Mouse (Mus musculus): ENCODE measurements at regions not wholly inside any gene's neighbourhood (a gene's known extent, or its start where the extent isn't known, plus 50 kb on each side); places are given as distances from the start of the nearest gene placed in this dataset.

DNA sequence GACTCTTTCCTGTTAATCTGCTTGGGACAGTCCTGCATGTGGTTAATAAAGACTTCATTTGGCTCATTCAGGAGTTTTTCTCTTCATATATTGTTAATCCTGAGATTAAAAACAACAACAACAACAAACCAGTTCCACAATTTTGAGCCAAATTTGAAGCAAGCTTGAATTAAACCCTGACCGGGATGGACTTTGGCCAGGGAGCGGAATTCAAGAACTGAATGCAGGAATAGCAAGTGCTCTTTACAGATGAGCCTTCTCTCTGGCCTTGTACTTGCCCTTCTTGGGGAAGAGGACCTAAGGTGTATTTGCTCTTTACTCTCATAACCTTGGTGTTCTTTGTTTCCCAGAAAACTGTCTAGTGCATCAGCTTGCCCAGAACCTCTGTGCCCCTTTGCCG, 161.6 kb downstream of the 9530068E07Rik start:
- H3K9ac ChIP-seq, result no peak overlapping the region
- H3K36me3 ChIP-seq, result no peaks in the 10 kb centered on the region
- H3K9me3 ChIP-seq, result no peaks in the 10 kb centered on the region
- no peak overlapping the region for H3K27ac ChIP-seq
- 94% methylated on average over 3 of the region's 3 CpGs for WGBS
- ATAC-seq (ENCODE audit: low FRiP score, low read depth), result no peak
- no peak overlapping the region for H3K4me3 ChIP-seq
- peaks cover 5% of the 10 kb centered on the region for H3K4me1 ChIP-seq
- no peaks in the 10 kb centered on the region for H3K27me3 ChIP-seq (replicated peaks)
- no peak overlapping the region for H3K4me2 ChIP-seq (replicated peaks)

DNA sequence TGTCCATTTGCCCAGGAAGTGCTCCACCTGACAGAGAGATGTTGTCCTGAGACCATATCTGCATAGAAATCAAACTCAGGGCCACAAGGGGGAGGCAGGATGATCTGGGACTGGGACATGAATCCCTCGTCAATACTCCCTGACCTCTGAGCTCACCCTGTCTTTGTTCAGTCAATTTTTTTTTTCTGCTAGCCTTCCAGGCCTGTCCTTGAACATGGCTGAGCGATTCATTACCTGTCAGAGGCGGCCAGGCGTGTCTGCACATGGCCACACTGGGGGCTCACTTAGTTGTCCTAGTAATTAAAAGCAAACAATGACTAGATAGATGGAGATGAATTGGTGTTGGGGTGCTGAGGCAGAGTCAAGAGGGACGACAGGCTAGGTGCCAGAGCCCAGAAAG, 162.6 kb downstream of the 9530068E07Rik start:
- Histone ChIP-seq H3K36me3 (no peaks in the 10 kb centered on the region), H3K9me3 (no peaks in the 10 kb centered on the region), H3K4me1 (peaks cover 5% of the 10 kb centered on the region), H3K27ac (no peak overlapping the region), H3K9ac (no peak overlapping the region), H3K4me3 (no peak overlapping the region), H3K27me3 (replicated peaks) (no peaks in the 10 kb centered on the region), H3K4me2 (replicated peaks) (no peak overlapping the region)
- WGBS, result 60% methylated on average over 5 of the region's 5 CpGs
- no peak for ATAC-seq (ENCODE audit: low FRiP score, low read depth)

DNA sequence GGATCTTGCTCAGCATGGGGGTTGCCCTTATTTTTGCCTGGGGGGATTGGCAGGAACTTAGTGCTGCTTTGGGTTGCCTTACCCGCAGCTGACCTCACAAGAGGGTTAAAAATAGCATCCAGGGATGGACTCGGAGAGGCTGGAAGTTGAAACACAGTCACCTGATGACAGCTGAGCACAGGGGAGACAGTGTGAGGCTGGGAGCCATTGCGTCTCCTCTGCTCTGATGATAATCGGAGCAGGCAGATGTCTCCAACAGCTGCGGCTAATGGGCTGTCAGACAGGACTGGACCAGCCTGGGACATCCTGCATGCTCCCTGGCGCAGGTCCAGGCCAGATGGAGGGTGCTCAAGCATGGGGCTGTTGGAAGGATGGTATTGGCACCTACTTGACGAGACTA, 165.1 kb downstream of the 9530068E07Rik start:
- no peak overlapping the region for H3K27ac ChIP-seq
- no peak overlapping the region for H3K4me3 ChIP-seq
- H3K27me3 ChIP-seq (replicated peaks), result no peaks in the 10 kb centered on the region
- no peak for ATAC-seq (ENCODE audit: low FRiP score, low read depth)
- no peaks in the 10 kb centered on the region for H3K9me3 ChIP-seq
- peaks cover 14% of the 10 kb centered on the region for H3K4me1 ChIP-seq
- no peaks in the 10 kb centered on the region for H3K36me3 ChIP-seq
- no peak overlapping the region for H3K9ac ChIP-seq
- 57% methylated on average over 7 of the region's 7 CpGs for WGBS
- H3K4me2 ChIP-seq (replicated peaks), result no peak overlapping the region

GRCm38 (mm10) chr11:52565457-52565856, 169.2 kb downstream of the 9530068E07Rik start:
- H3K9me3 ChIP-seq, result no peaks in the 10 kb centered on the region
- H3K9ac ChIP-seq, result no peak overlapping the region
- no peaks in the 10 kb centered on the region for H3K27me3 ChIP-seq (replicated peaks)
- WGBS, result 6% methylated on average over 1 of the region's 1 CpGs
- H3K27ac ChIP-seq, result no peak overlapping the region
- ATAC-seq (ENCODE audit: low FRiP score, low read depth), result no peak
- no peak overlapping the region for H3K4me3 ChIP-seq
- no peaks in the 10 kb centered on the region for H3K36me3 ChIP-seq
- peaks cover 15% of the 10 kb centered on the region for H3K4me1 ChIP-seq
- no peak overlapping the region for H3K4me2 ChIP-seq (replicated peaks)

GRCm38 (mm10) chr11:52566026-52566425, 169.8 kb downstream of the 9530068E07Rik start:
- Histone ChIP-seq H3K9ac (no peak overlapping the region), H3K36me3 (no peaks in the 10 kb centered on the region), H3K4me3 (no peak overlapping the region), H3K4me2 (replicated peaks) (no peak overlapping the region), H3K4me1 (peaks cover 15% of the 10 kb centered on the region), H3K27me3 (replicated peaks) (no peaks in the 10 kb centered on the region), H3K9me3 (no peaks in the 10 kb centered on the region), H3K27ac (no peak overlapping the region)
- no peak for ATAC-seq (ENCODE audit: low FRiP score, low read depth)
- 56% methylated on average over 9 of the region's 9 CpGs for WGBS

DNA sequence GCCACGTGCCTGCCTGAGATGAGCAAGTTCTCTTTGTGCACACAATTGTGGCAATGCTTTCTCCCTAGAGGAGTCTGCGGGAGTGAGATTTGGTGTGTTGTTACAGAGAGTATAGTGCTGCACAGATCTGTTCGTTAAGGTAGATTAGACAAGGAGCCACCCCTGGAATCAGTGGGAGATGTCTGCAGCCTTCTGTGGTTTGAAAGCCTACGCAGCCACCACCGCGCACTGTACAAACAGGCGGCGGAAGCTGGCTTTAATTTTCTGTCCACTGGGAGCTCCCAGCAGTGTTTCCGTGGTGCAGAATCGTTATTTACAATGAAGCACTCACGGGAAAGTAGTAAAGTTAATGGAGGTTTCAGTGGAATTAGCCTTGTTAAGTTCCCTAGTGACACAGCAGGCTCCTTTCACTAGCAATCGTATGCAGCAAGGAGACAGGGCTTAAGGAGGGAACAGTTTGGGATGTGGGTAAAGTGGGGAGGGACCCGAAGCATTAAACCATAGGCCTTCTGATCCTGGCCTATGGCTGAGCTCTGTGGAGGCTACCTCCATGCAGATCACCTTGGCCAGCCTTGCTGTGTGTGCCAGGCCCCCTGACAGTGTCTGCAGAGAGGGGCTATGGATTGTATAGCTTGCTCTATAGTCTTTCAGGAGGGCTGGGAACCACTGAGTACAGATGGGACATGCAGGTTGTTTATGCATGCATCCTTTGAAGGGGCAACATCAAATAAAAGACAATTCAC, 171.9 kb downstream of the 9530068E07Rik start:
- H3K9ac ChIP-seq, result no peak overlapping the region
- no peak overlapping the region for H3K4me3 ChIP-seq
- no peak overlapping the region for H3K27ac ChIP-seq
- 0 out of 2 replicates have a peak, but pooled peaks cover 10% of the 10 kb centered on the region for H3K4me1 ChIP-seq
- WGBS, result 42% methylated on average over 13 of the region's 13 CpGs
- no peak for ATAC-seq (ENCODE audit: low FRiP score, low read depth)
- H3K36me3 ChIP-seq, result no peaks in the 10 kb centered on the region
- H3K4me2 ChIP-seq (replicated peaks), result no peak overlapping the region
- no peaks in the 10 kb centered on the region for H3K9me3 ChIP-seq
- H3K27me3 ChIP-seq (replicated peaks), result no peaks in the 10 kb centered on the region

- 54% methylated on average over 1 of the region's 1 CpGs for WGBS
These were observed 172.6 kb downstream of the 9530068E07Rik start for GRCm38 (mm10) chr11:52568794-52569193.

GRCm38 (mm10) chr11:52569759-52570158, 173.5 kb downstream of the 9530068E07Rik start:
- Histone ChIP-seq H3K36me3 (no peaks in the 10 kb centered on the region), H3K4me2 (replicated peaks) (no peak overlapping the region), H3K4me3 (no peak overlapping the region), H3K9me3 (no peaks in the 10 kb centered on the region), H3K27me3 (replicated peaks) (no peaks in the 10 kb centered on the region), H3K9ac (no peak overlapping the region), H3K4me1 (0 out of 2 replicates have a peak, but pooled peaks cover 10% of the 10 kb centered on the region), H3K27ac (no peak overlapping the region)
- no peak for ATAC-seq (ENCODE audit: low FRiP score, low read depth)
- 70% methylated on average over 10 of the region's 10 CpGs for WGBS

More at GRCm38 (mm10) chr11:52568794-52569193, 172.6 kb downstream of the 9530068E07Rik start:
- H3K36me3 ChIP-seq, result no peaks in the 10 kb centered on the region
- no peak for ATAC-seq (ENCODE audit: low FRiP score, low read depth)
- no peak overlapping the region for H3K9ac ChIP-seq
- 0 out of 2 replicates have a peak, but pooled peaks cover 10% of the 10 kb centered on the region for H3K4me1 ChIP-seq
- no peaks in the 10 kb centered on the region for H3K9me3 ChIP-seq
- no peaks in the 10 kb centered on the region for H3K27me3 ChIP-seq (replicated peaks)
- no peak overlapping the region for H3K4me2 ChIP-seq (replicated peaks)
- no peak overlapping the region for H3K27ac ChIP-seq
- H3K4me3 ChIP-seq, result no peak overlapping the region

GRCm38 (mm10) chr11:52578471-52578870, 182.2 kb downstream of the 9530068E07Rik start:
- Histone ChIP-seq H3K4me2 (replicated peaks) (no peak overlapping the region), H3K4me3 (no peak overlapping the region), H3K4me1 (no peaks in the 10 kb centered on the region), H3K27me3 (replicated peaks) (no peaks in the 10 kb centered on the region), H3K9ac (no peak overlapping the region), H3K9me3 (no peaks in the 10 kb centered on the region), H3K36me3 (no peaks in the 10 kb centered on the region), H3K27ac (no peak overlapping the region)
- 39% methylated on average over 9 of the region's 9 CpGs for WGBS
- no peak for ATAC-seq (ENCODE audit: low FRiP score, low read depth)

DNA sequence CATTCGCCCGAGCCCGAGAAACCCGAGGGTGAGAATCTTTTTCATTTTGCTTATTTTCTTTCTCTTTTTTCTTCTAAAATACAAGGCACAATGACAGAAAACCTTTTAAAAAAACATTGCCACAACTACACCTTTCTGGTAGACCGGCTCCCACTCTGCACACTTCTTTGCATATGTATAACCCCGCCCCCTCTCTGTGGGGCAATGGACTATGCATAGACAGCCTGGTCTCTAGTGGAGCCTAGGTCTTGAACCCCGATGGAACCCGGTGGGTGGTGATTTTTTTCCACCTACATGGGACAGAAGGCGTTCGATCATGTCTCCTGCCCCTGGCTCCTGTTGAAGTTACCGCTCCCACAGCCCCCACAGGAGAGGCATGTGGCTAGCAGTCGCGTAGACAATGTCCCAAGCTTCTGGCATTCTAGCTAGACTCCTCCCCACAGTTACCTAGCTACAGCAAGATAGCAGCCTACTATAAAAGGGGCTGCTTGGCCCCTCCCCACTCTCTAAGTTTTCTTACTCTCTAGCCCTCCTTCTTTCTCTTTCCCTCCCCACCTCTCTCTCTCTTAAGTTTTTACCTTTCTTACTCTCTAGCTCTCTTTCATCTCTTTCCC, 183.6 kb downstream of the 9530068E07Rik start:
- H3K36me3 ChIP-seq, result no peaks in the 10 kb centered on the region
- no peak overlapping the region for H3K4me3 ChIP-seq
- no peaks in the 10 kb centered on the region for H3K27me3 ChIP-seq (replicated peaks)
- no peak overlapping the region for H3K4me2 ChIP-seq (replicated peaks)
- H3K9ac ChIP-seq, result no peak overlapping the region
- ATAC-seq (ENCODE audit: low FRiP score, low read depth), result no peak
- no peaks in the 10 kb centered on the region for H3K4me1 ChIP-seq
- 64% methylated on average over 13 of the region's 13 CpGs for WGBS
- no peaks in the 10 kb centered on the region for H3K9me3 ChIP-seq
- H3K27ac ChIP-seq, result no peak overlapping the region

DNA sequence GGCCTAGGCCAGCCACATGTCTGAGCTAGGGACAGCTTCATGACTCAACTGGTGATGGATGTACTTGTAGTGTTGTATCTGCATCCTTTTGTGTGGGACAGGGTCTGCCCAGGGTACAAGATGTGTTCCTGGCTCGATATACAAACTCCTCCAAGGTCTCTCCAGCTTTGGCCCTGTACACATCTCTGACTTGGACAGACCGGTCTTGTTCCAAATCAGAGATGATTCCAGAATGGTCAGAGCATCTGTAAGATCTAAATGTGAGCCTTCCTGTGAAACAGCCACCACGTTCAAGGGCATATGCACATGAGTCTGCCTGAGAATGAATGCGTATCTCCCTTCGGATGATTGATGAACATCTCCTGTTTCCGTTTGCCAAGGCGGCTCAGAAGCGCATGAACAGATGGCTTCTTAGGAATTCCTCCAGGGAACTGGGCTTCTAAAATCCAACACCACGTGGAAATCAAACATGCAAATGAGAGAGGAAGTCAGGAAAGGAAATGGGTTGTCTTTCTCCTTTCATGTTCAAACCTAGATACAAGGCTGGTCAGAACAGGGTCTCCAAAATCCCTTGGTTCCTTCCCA, 172.7 kb upstream of the Fstl4 start:
- Histone ChIP-seq H3K9me3 (0 out of 2 replicates have a peak, but pooled peaks cover 4% of the 10 kb centered on the region), H3K27me3 (replicated peaks) (no peaks in the 10 kb centered on the region), H3K36me3 (no peaks in the 10 kb centered on the region), H3K4me3 (no peak overlapping the region), H3K9ac (no peak overlapping the region), H3K27ac (no peak overlapping the region), H3K4me1 (no peaks in the 10 kb centered on the region; the same call in 1 of the 2 replicates), H3K4me2 (replicated peaks) (no peak overlapping the region)
- 66% methylated on average over 9 of the region's 9 CpGs for WGBS
- ATAC-seq (ENCODE audit: low FRiP score, low read depth), result no peak

- no peak overlapping the region for H3K9ac ChIP-seq
- ATAC-seq (ENCODE audit: low FRiP score, low read depth), result no peak
These were observed 170.3 kb upstream of the Fstl4 start for GRCm38 (mm10) chr11:52594092-52594491.

More at GRCm38 (mm10) chr11:52594092-52594491, 170.3 kb upstream of the Fstl4 start:
- no peaks in the 10 kb centered on the region for H3K27me3 ChIP-seq (replicated peaks)
- no peaks in the 10 kb centered on the region for H3K36me3 ChIP-seq
- H3K27ac ChIP-seq, result no peak overlapping the region
- H3K4me1 ChIP-seq, result no peaks in the 10 kb centered on the region
- no peak overlapping the region for H3K4me3 ChIP-seq
- H3K4me2 ChIP-seq (replicated peaks), result no peak overlapping the region
- 0 out of 2 replicates have a peak, but pooled peaks cover 4% of the 10 kb centered on the region for H3K9me3 ChIP-seq
- WGBS, result 47% methylated on average over 4 of the region's 4 CpGs

Measured in neural tube, embryonic 12.5 days (tissue).